In the genomic region with DNA sequence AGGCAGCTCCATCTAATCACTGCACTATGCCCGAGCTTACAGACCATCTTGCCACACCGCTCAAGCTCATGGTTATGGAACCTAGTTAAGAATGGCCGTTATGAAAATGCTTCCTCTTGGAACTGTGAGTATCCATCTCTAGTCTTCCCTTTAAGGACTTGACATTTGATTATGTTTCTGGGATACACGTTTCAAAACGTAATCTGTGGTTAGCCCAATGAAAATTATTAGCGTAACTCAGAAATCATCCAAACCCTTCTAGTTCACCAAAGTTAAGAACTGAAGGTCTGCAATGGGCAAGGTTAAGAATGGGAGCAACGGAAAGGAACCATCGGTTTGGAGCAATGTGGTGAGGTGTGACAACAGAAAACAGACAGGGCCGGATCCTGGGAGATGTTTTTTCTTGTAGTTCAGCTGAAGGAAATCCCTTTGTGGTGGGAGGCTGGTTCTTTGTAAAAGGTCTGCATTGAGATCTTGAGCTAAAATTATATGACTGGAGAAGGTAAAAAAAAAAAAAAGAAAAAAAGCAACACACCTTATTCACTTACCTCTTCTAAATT, we compare ENCODE assay signal across 8 mouse cellular contexts. TPM values are rescaled to one million over a fixed set of nuclear protein-coding genes. Genes with fewer than 3 reads are reported as not detected.
DNase-seq lines count a peak whose midpoint lies in the region; ATAC-seq and TF ChIP-seq lines count a peak whose summit lies in the region.

No protein-coding gene starts in this region.

- peaks cover 4% of the 10 kb centered on the region; the same call in 1 of the 2 replicates for H3K4me1 ChIP-seq in cerebellum, adult 2 months (ENCODE audit: control insufficient read depth, insufficient read depth, low read length)
- peaks cover 4% of the 10 kb centered on the region; the same call in 1 of the 2 replicates for H3K4me1 ChIP-seq in limb, embryonic 14.5 days (ENCODE audit: control insufficient read depth, insufficient read depth, low read length)
- H3K4me1 ChIP-seq in stomach, embryonic 15.5 days: 0 out of 2 replicates have a peak, but pooled peaks cover 2% of the 10 kb centered on the region

- TF ChIP-seq CTCF in cerebellum, adult 2 months (IDR thresholded peaks at IDR 0.05; ENCODE audit: borderline replicate concordance, insufficient read depth, low read depth, low read length): no peak

- no peaks in the 10 kb centered on the region for H3K36me3 ChIP-seq in limb, embryonic 14.5 days (ENCODE audit: control insufficient read depth, insufficient read depth, low read length)
- no peaks in the 10 kb centered on the region for H3K36me3 ChIP-seq in stomach, embryonic 15.5 days

- H3K9ac ChIP-seq in limb, embryonic 14.5 days (ENCODE audit: low read depth, low read length, severe bottlenecking): peak overlapping the region; percentile 86
- H3K9ac ChIP-seq in stomach, embryonic 15.5 days: no peak overlapping the region

- H3K27me3 ChIP-seq in cerebellum, adult 2 months (ENCODE audit: control insufficient read depth, insufficient read depth, low read length): no peaks in the 10 kb centered on the region
- no peaks in the 10 kb centered on the region for H3K27me3 ChIP-seq in limb, embryonic 14.5 days (ENCODE audit: control insufficient read depth, insufficient read depth, low read length)
- no peaks in the 10 kb centered on the region for H3K27me3 ChIP-seq in stomach, embryonic 15.5 days (replicated peaks)

- ATAC-seq in limb, embryonic 14.5 days (ENCODE audit: low FRiP score, low read depth): no peak
- no peak for ATAC-seq in stomach, embryonic 15.5 days (ENCODE audit: insufficient read depth, low FRiP score, low read depth)

- no peak for TF ChIP-seq POLR2A in cerebellum, adult 2 months (IDR thresholded peaks at IDR 0.05; ENCODE audit: borderline replicate concordance, insufficient read depth, low read length)
- no peak for TF ChIP-seq POLR2A in limb, embryonic 14.5 days (IDR thresholded peaks at IDR 0.05; ENCODE audit: borderline replicate concordance, extremely low read depth, insufficient read depth, insufficient read length)

- DNase-seq in cerebellum, adult 2 months: no peak
- no peak for DNase-seq in cerebellum, adult 11-12 months
- peak; percentile 41 for DNase-seq in retina, adult 2 months (ENCODE audit: low read depth, low spot score)
- no peak for DNase-seq in retina, embryonic 14.5 days (ENCODE audit: low spot score)
- DNase-seq in limb, embryonic 14.5 days (ENCODE audit: low spot score): no peak
- DNase-seq in retina, postnatal 1 day: no peak
- DNase-seq in T-cell, adult 2 months (ENCODE audit: low spot score): no peak

- peak overlapping the region; percentile 59 for H3K4me3 ChIP-seq in cerebellum, adult 2 months (replicated peaks; ENCODE audit: insufficient read depth, low read depth, low read length)
- peak overlapping the region; percentile 82 for H3K4me3 ChIP-seq in limb, embryonic 14.5 days (replicated peaks; ENCODE audit: low read length)
- peak overlapping the region; percentile 82 for H3K4me3 ChIP-seq in stomach, embryonic 15.5 days (replicated peaks)

- peak overlapping the region; percentile 88 for H3K4me2 ChIP-seq in limb, embryonic 14.5 days (replicated peaks; ENCODE audit: low read depth, low read length, severe bottlenecking)
- peak overlapping the region; percentile 90 for H3K4me2 ChIP-seq in stomach, embryonic 15.5 days

- WGBS in cerebellum, adult 2 months: 14% methylated on average over 9 of the region's 9 CpGs
- 34% methylated on average over 9 of the region's 9 CpGs for WGBS in limb, embryonic 14.5 days
- WGBS in stomach, embryonic 15.5 days: 30% methylated on average over 9 of the region's 9 CpGs

- no peak overlapping the region for H3K27ac ChIP-seq in cerebellum, adult 2 months (ENCODE audit: insufficient read depth, low read length)
- H3K27ac ChIP-seq in limb, embryonic 14.5 days (replicated peaks; ENCODE audit: low read depth, low read length): no peak overlapping the region
- no peak overlapping the region for H3K27ac ChIP-seq in stomach, embryonic 15.5 days

- no peaks in the 10 kb centered on the region for H3K9me3 ChIP-seq in limb, embryonic 14.5 days (ENCODE audit: control insufficient read depth, low read length)
- H3K9me3 ChIP-seq in stomach, embryonic 15.5 days: no peaks in the 10 kb centered on the region

RNA-seq across cellular contexts. Expression of a gene that starts 1.2 kb away (rescaled TPM):
- 47.7 and 51.1 TPM in 2 replicates for polyA plus RNA-seq in cerebellum, adult 2 months (2012; rRNA removed)
- 16.9 and 20.7 TPM in 2 replicates for polyA plus RNA-seq in limb, embryonic 14.5 days (2012; rRNA removed)
- polyA plus RNA-seq in limb, embryonic 14.5 days (2014; fragmentation: Nextera tagmentation; extraction: Ambion mirVana): 27.1 and 33.9 TPM in 2 replicates
- polyA plus RNA-seq in stomach, embryonic 15.5 days (2015; fragmentation: Nextera tagmentation; extraction: Ambion mirVana): 24.1 and 25.7 TPM in 2 replicates
